Mouse (Mus musculus) forebrain, embryonic 10.5 days (tissue): ENCODE measurements around the gene Jph2. TPM values are rescaled to one million over a fixed set of nuclear protein-coding genes. Genes with fewer than 3 reads are reported as not detected.
A peak's percentile ranks its signal among the peaks of the same experiment; 100 is the strongest.
"Not testable (repeated sequence)": the region's sequence is repeated elsewhere in the genome, so short reads cannot be mapped to it uniquely, and the experiment has no call there.

Experiments used
- DNase-seq: peaks from one replicate; pipeline ENCODE4 v3.0.0-alpha.2; 2017; ENCODE audit warnings: low spot score; ENCODE audit errors: extremely low spot score
- H3K27ac ChIP-seq: fragments of 300-500 bp; sonication (generic); 2 replicates; pipeline ENCODE4 v1.5.1; 2016; ENCODE audit warnings: mild to moderate bottlenecking
- H3K27me3 ChIP-seq: fragments of 300-500 bp; sonication (generic); 2 replicates; pipeline ENCODE4 v1.6.1; 2016; ENCODE audit warnings: mild to moderate bottlenecking; ENCODE audit not compliant: poor library complexity, severe bottlenecking
- H3K36me3 ChIP-seq: fragments of 300-500 bp; sonication (generic); replicated peaks from 2 replicates; pipeline ENCODE4 v1.6.1; 2016; ENCODE audit warnings: mild to moderate bottlenecking, moderate library complexity
- H3K4me1 ChIP-seq: fragments of 300-500 bp; sonication (generic); 2 replicates; pipeline ENCODE4 v1.6.1; 2016
- H3K4me3 ChIP-seq: fragments of 300-500 bp; sonication (generic); 2 replicates; pipeline ENCODE4 v1.5.1; 2016; ENCODE audit warnings: mild to moderate bottlenecking, moderate library complexity
- H3K9me3 ChIP-seq: fragments of 300-500 bp; sonication (generic); 2 replicates; pipeline ENCODE4 v1.6.1; 2016; ENCODE audit warnings: mild to moderate bottlenecking, moderate library complexity
- WGBS: fragments of 180-500 bp; shearing (Covaris S2); methylation state at CpG from one replicate; pipeline ENCODE4 v1.1.7; 2016; 5-methylcytosine and 5-hydroxymethylcytosine counted together
- polyA plus RNA-seq: library from polyadenylated mRNA; unstranded; fragments of >200 nt; fragmentation: Nextera tagmentation; extraction: Ambion mirVana; gene quantifications from 2 replicates; pipeline ENCODE4 v1.2.1, GENCODE M21; 2016

Gene Jph2
- polyA plus RNA-seq, 1 experiment from 2014 or later = 0.47 TPM

GRCm38 (mm10) chr2:163422895-163423660, 25.3 kb upstream of the Jph2 start:
- no peaks in the 10 kb centered on the region for H3K27me3 ChIP-seq
- no peak overlapping the region for H3K4me3 ChIP-seq
- DNase-seq = no peak
- H3K27ac ChIP-seq = no peak overlapping the region
- H3K9me3 ChIP-seq = no peaks in the 10 kb centered on the region
- peaks cover 11% of the 10 kb centered on the region for H3K36me3 ChIP-seq
- H3K4me1 ChIP-seq = peaks cover 19% of the 10 kb centered on the region
- 83% methylated on average over 9 of the region's 9 CpGs for WGBS

- WGBS = 43% methylated on average over 10 of the region's 10 CpGs
Observed at GRCm38 (mm10) chr2:163420366-163420886, 22.6 kb upstream of the Jph2 start.

GRCm38 (mm10) chr2:163419346-163420045, 21.7 kb upstream of the Jph2 start:
- WGBS = under 1% methylated on average over 69 of the region's 71 CpGs
- Histone ChIP-seq H3K27me3 (no peaks in the 10 kb centered on the region), H3K36me3 (peaks cover 25% of the 10 kb centered on the region), H3K9me3 (no peaks in the 10 kb centered on the region), H3K27ac (peak overlapping the region; percentile 87), H3K4me3 (peak overlapping the region; percentile 98), H3K4me1 (peaks cover 26% of the 10 kb centered on the region)
- DNase-seq = peak; percentile 99

More at GRCm38 (mm10) chr2:163420366-163420886, 22.6 kb upstream of the Jph2 start:
- Histone ChIP-seq H3K9me3 (no peaks in the 10 kb centered on the region), H3K36me3 (peaks cover 16% of the 10 kb centered on the region), H3K27ac (peak overlapping the region; percentile 87), H3K4me3 (peak overlapping the region; percentile 98), H3K4me1 (peaks cover 26% of the 10 kb centered on the region), H3K27me3 (no peaks in the 10 kb centered on the region)
- DNase-seq = no peak

- peaks cover 31% of the 10 kb centered on the region for H3K36me3 ChIP-seq
- 0% methylated on average over 46 of the region's 50 CpGs for WGBS
- H3K9me3 ChIP-seq = no peaks in the 10 kb centered on the region
- DNase-seq = peak; percentile 67
- peak overlapping the region; percentile 87 for H3K27ac ChIP-seq
- no peaks in the 10 kb centered on the region for H3K27me3 ChIP-seq
- H3K4me3 ChIP-seq = peak overlapping the region; percentile 98
- H3K4me1 ChIP-seq = peaks cover 26% of the 10 kb centered on the region
Observed at GRCm38 (mm10) chr2:163418841-163419345, 21.1 kb upstream of the Jph2 start.

GRCm38 (mm10) chr2:163417830-163418229, 20.0 kb upstream of the Jph2 start:
- Histone ChIP-seq H3K36me3 (peaks cover 33% of the 10 kb centered on the region), H3K9me3 (no peaks in the 10 kb centered on the region), H3K27me3 (no peaks in the 10 kb centered on the region), H3K4me1 (peaks cover 26% of the 10 kb centered on the region), H3K27ac (no peak overlapping the region), H3K4me3 (peak overlapping the region; percentile 98)
- no peak for DNase-seq

GRCm38 (mm10) chr2:163417026-163417425, 19.2 kb upstream of the Jph2 start:
- no peak for DNase-seq
- Histone ChIP-seq H3K9me3 (no peaks in the 10 kb centered on the region), H3K36me3 (peaks cover 40% of the 10 kb centered on the region), H3K27me3 (no peaks in the 10 kb centered on the region), H3K27ac (no peak overlapping the region), H3K4me1 (peaks cover 26% of the 10 kb centered on the region), H3K4me3 (no peak overlapping the region)
- 97% methylated on average over 6 of the region's 6 CpGs for WGBS

GRCm38 (mm10) chr2:163412846-163413590, 15.2 kb upstream of the Jph2 start:
- Histone ChIP-seq H3K4me1 (peaks cover 6% of the 10 kb centered on the region), H3K36me3 (peaks cover 76% of the 10 kb centered on the region), H3K4me3 (no peak overlapping the region), H3K27ac (no peak overlapping the region), H3K27me3 (no peaks in the 10 kb centered on the region), H3K9me3 (no peaks in the 10 kb centered on the region)
- 93% methylated on average over 9 of the region's 9 CpGs for WGBS
- DNase-seq = no peak

- peaks cover under 1% of the 10 kb centered on the region for H3K4me1 ChIP-seq
- no peak overlapping the region for H3K27ac ChIP-seq
- H3K4me3 ChIP-seq = no peak overlapping the region
- H3K27me3 ChIP-seq = no peaks in the 10 kb centered on the region
- no peaks in the 10 kb centered on the region for H3K9me3 ChIP-seq
- peaks cover 82% of the 10 kb centered on the region for H3K36me3 ChIP-seq
- 97% methylated on average over 4 of the region's 4 CpGs for WGBS
- no peak for DNase-seq
Observed at GRCm38 (mm10) chr2:163412419-163412818, 14.6 kb upstream of the Jph2 start.

GRCm38 (mm10) chr2:163411840-163412239, 14.0 kb upstream of the Jph2 start:
- no peak for DNase-seq
- peaks cover 88% of the 10 kb centered on the region for H3K36me3 ChIP-seq
- H3K27me3 ChIP-seq = no peaks in the 10 kb centered on the region
- 94% methylated on average over 4 of the region's 4 CpGs for WGBS
- H3K27ac ChIP-seq = no peak overlapping the region
- no peak overlapping the region for H3K4me3 ChIP-seq
- no peaks in the 10 kb centered on the region for H3K9me3 ChIP-seq
- no peaks in the 10 kb centered on the region for H3K4me1 ChIP-seq

GRCm38 (mm10) chr2:163411344-163411743, 13.6 kb upstream of the Jph2 start:
- H3K27ac ChIP-seq, H3K4me1 ChIP-seq, H3K27me3 ChIP-seq, DNase-seq, H3K9me3 ChIP-seq, H3K4me3 ChIP-seq: not testable (repeated sequence)
- peaks cover 90% of the 10 kb centered on the region for H3K36me3 ChIP-seq
- 94% methylated on average over 3 of the region's 3 CpGs for WGBS

GRCm38 (mm10) chr2:163410211-163410610, 12.4 kb upstream of the Jph2 start:
- no peaks in the 10 kb centered on the region for H3K4me1 ChIP-seq
- 90% methylated on average over 3 of the region's 3 CpGs for WGBS
- no peaks in the 10 kb centered on the region for H3K9me3 ChIP-seq
- H3K27ac ChIP-seq = no peak overlapping the region
- DNase-seq = no peak
- peaks cover 88% of the 10 kb centered on the region for H3K36me3 ChIP-seq
- H3K4me3 ChIP-seq = no peak overlapping the region
- no peaks in the 10 kb centered on the region for H3K27me3 ChIP-seq

GRCm38 (mm10) chr2:163404037-163404815, 6.4 kb upstream of the Jph2 start:
- Histone ChIP-seq H3K4me3 (no peak overlapping the region), H3K27me3 (no peaks in the 10 kb centered on the region), H3K4me1 (no peaks in the 10 kb centered on the region), H3K36me3 (peaks cover 38% of the 10 kb centered on the region), H3K27ac (no peak overlapping the region), H3K9me3 (no peaks in the 10 kb centered on the region)
- no peak for DNase-seq
- WGBS = 91% methylated on average over 8 of the region's 8 CpGs
